Mouse (Mus musculus) bone marrow macrophage, adult 2 months (primary cell): ENCODE data around the gene Fkbp4. TPM values are rescaled to one million over a fixed set of nuclear protein-coding genes. Genes with fewer than 3 reads are reported as not detected.

ENCODE experiments used
- H3K27ac ChIP-seq: 2 replicates; pipeline ENCODE4 v1.5.1; 2012; ENCODE audit warnings: low read depth, low read length; ENCODE audit not compliant: insufficient read depth
- H3K4me1 ChIP-seq: 2 replicates; pipeline ENCODE4 v1.6.1; 2012; ENCODE audit warnings: low read length; ENCODE audit not compliant: control insufficient read depth, insufficient read depth
- H3K4me3 ChIP-seq: 2 replicates; pipeline ENCODE4 v1.5.1; 2012; ENCODE audit warnings: mild to moderate bottlenecking, low read length, moderate library complexity; ENCODE audit not compliant: insufficient read depth
- CTCF ChIP-seq: IDR thresholded peaks from 2 replicates; pipeline ENCODE4 v1.5.1; 2012; ENCODE audit warnings: low read depth, mild to moderate bottlenecking, low read length, moderate library complexity
- POLR2A ChIP-seq: IDR thresholded peaks from 2 replicates; pipeline ENCODE4 v1.6.1; 2012; ENCODE audit warnings: mild to moderate bottlenecking, low read depth, low read length, borderline replicate concordance
- polyA plus RNA-seq: library from polyadenylated mRNA; stranded (reverse); fragments of >200 nt; gene quantifications from 2 replicates; pipeline ENCODE4 v1.2.4, GENCODE M21; 2012; ENCODE audit not compliant: missing spikeins, insufficient read depth, insufficient read length

Fkbp4 gene
- polyA plus RNA-seq, 1 experiment, result 28.9 TPM

- H3K4me1 ChIP-seq, result peaks cover 8% of the 10 kb centered on the region; the same call in 1 of the 2 replicates
- TF ChIP-seq POLR2A, result no peak
- no peak for TF ChIP-seq CTCF
- H3K4me3 ChIP-seq, result peak within 1 kb of the TSS; percentile 92
- H3K27ac ChIP-seq, result peak within 1 kb of the TSS; percentile 92
These were observed 14.0 kb downstream of the Fkbp4 start, which contains the start of gene Itfg2 for GRCm38 (mm10) chr6:128424269-128425019. Itfg2 (minus strand) TSS chr6:128424931.

- H3K4me1 ChIP-seq, result peaks cover 8% of the 10 kb centered on the region; the same call in 1 of the 2 replicates
- peak overlapping the region; percentile 92 for H3K4me3 ChIP-seq
- TF ChIP-seq CTCF (no peak), POLR2A (no peak)
- peak overlapping the region; percentile 92; the same call in 1 of the 2 replicates for H3K27ac ChIP-seq
These were observed 14.8 kb downstream of the Fkbp4 start for GRCm38 (mm10) chr6:128423496-128424268.

GRCm38 (mm10) chr6:128421480-128421879 lies 17.0 kb downstream of the Fkbp4 start:
- TF ChIP-seq POLR2A (no peak), CTCF (no peak)
- H3K4me3 ChIP-seq, result no peak overlapping the region
- H3K4me1 ChIP-seq, result peaks cover 8% of the 10 kb centered on the region; the same call in 1 of the 2 replicates
- no peak overlapping the region for H3K27ac ChIP-seq

GRCm38 (mm10) chr6:128421036-128421435 lies 17.4 kb downstream of the Fkbp4 start:
- H3K27ac ChIP-seq, result no peak overlapping the region
- H3K4me1 ChIP-seq, result peaks cover 8% of the 10 kb centered on the region; the same call in 1 of the 2 replicates
- TF ChIP-seq CTCF (no peak), POLR2A (no peak)
- no peak overlapping the region for H3K4me3 ChIP-seq

GRCm38 (mm10) chr6:128418076-128418475 lies 20.4 kb downstream of the Fkbp4 start:
- H3K27ac ChIP-seq, result no peak overlapping the region
- peaks cover 3% of the 10 kb centered on the region; the same call in 1 of the 2 replicates for H3K4me1 ChIP-seq
- no peak for TF ChIP-seq POLR2A
- TF ChIP-seq CTCF, result no peak
- H3K4me3 ChIP-seq, result no peak overlapping the region

GRCm38 (mm10) chr6:128416169-128416568 lies 22.3 kb downstream of the Fkbp4 start:
- no peak overlapping the region for H3K4me3 ChIP-seq
- H3K27ac ChIP-seq, result no peak overlapping the region
- H3K4me1 ChIP-seq, result no peaks in the 10 kb centered on the region; the same call in 1 of the 2 replicates
- TF ChIP-seq POLR2A, result no peak
- no peak for TF ChIP-seq CTCF

- H3K4me3 ChIP-seq, result no peak overlapping the region
- H3K27ac ChIP-seq, result no peak overlapping the region
- peaks cover 18% of the 10 kb centered on the region for H3K4me1 ChIP-seq
- no peak for TF ChIP-seq CTCF
These were observed 27.4 kb downstream of the Fkbp4 start for GRCm38 (mm10) chr6:128411115-128411514.

GRCm38 (mm10) chr6:128410305-128410704 lies 28.2 kb downstream of the Fkbp4 start:
- TF ChIP-seq CTCF (no peak), POLR2A (no peak)
- H3K4me1 ChIP-seq, result peaks cover 21% of the 10 kb centered on the region
- H3K4me3 ChIP-seq, result no peak overlapping the region
- no peak overlapping the region for H3K27ac ChIP-seq

GRCm38 (mm10) chr6:128408544-128409125 lies 29.8 kb downstream of the Fkbp4 start:
- H3K4me1 ChIP-seq, result peaks cover 21% of the 10 kb centered on the region
- 0 out of 2 replicates have a peak overlapping the region, but pooled peaks have one; percentile 0 for H3K27ac ChIP-seq
- H3K4me3 ChIP-seq, result no peak overlapping the region
- TF ChIP-seq CTCF, result no peak
- TF ChIP-seq POLR2A, result no peak

GRCm38 (mm10) chr6:128404708-128405107 lies 33.8 kb downstream of the Fkbp4 start:
- no peak for TF ChIP-seq POLR2A
- no peak for TF ChIP-seq CTCF
- Histone ChIP-seq H3K4me1 (peaks cover 21% of the 10 kb centered on the region), H3K4me3 (no peak overlapping the region), H3K27ac (no peak overlapping the region)
